Mouse (Mus musculus) forebrain, postnatal 0 days (tissue): Measurements from ENCODE around the gene Sipa1l2. TPM values are rescaled to one million over a fixed set of nuclear protein-coding genes. Genes with fewer than 3 reads are reported as not detected.

ENCODE experiments used
- ATAC-seq: fragments of 200-750 bp; cut with Nextera tagmentation; 2 replicates; pipeline ENCODE4 v1.8.0; 2017; ENCODE audit warnings: mild to moderate bottlenecking, moderate library complexity
- DNase-seq: peaks from one replicate; pipeline ENCODE4 v3.0.0-alpha.2; 2015
- H3K27ac ChIP-seq: fragments of 300-500 bp; sonication (generic); 2 replicates; pipeline ENCODE4 v1.5.1; 2014; ENCODE audit warnings: low read depth, mild to moderate bottlenecking, antibody characterized with exemption, low read length, moderate library complexity, mixed read lengths
- H3K27me3 ChIP-seq: fragments of 300-500 bp; sonication (generic); 2 replicates; pipeline ENCODE4 v1.6.1; 2014; ENCODE audit warnings: mild to moderate bottlenecking, low read length, mixed read lengths; ENCODE audit not compliant: insufficient read depth
- H3K36me3 ChIP-seq: fragments of 300-500 bp; sonication (generic); 2 replicates; pipeline ENCODE4 v1.6.1; 2014; ENCODE audit warnings: mild to moderate bottlenecking, moderate library complexity; ENCODE audit not compliant: insufficient read depth
- H3K4me1 ChIP-seq: fragments of 300-500 bp; sonication (generic); 2 replicates; pipeline ENCODE4 v1.6.1; 2014; ENCODE audit warnings: antibody characterized with exemption; ENCODE audit not compliant: insufficient read depth
- H3K4me2 ChIP-seq: fragments of 300-500 bp; sonication (generic); 2 replicates; pipeline ENCODE4 v1.6.1; 2014; ENCODE audit warnings: low read depth, mild to moderate bottlenecking, moderate library complexity
- H3K4me3 ChIP-seq: fragments of 300-500 bp; sonication (generic); 2 replicates; pipeline ENCODE4 v1.5.1; 2014; ENCODE audit warnings: low read depth, low read length, mixed read lengths
- H3K9ac ChIP-seq: fragments of 300-500 bp; sonication (generic); 2 replicates; pipeline ENCODE4 v1.6.1; 2014; ENCODE audit warnings: mild to moderate bottlenecking
- H3K9me3 ChIP-seq: fragments of 300-500 bp; sonication (generic); 2 replicates; pipeline ENCODE4 v1.6.1; 2016; ENCODE audit warnings: low read length
- CTCF ChIP-seq: sonication (generic); IDR thresholded peaks from 2 replicates; pipeline ENCODE4 v1.5.1; 2016; ENCODE audit warnings: antibody characterized with exemption, control low read depth, low read depth
- WGBS: fragments of 180-500 bp; shearing (Covaris S2); extraction: QIAGEN DNeasy Blood & Tissue Kit; methylation state at CpG from one replicate; pipeline ENCODE4 v1.1.7; 2014; 5-methylcytosine and 5-hydroxymethylcytosine counted together
- polyA plus RNA-seq: library from polyadenylated mRNA; unstranded; fragments of >200 nt; fragmentation: Nextera tagmentation; extraction: Ambion mirVana; gene quantifications from 2 replicates; pipeline ENCODE4 v1.2.1, GENCODE M21; 2015
- total RNA-seq: library from RNA; depleted of rRNA; stranded (reverse); fragments of >200 nt; gene quantifications from 2 replicates; pipeline ENCODE4 v1.2.3, GENCODE M21; 2014

Sipa1l2 gene
- total and polyA plus RNA-seq, 2 experiments from 2014 or later = 10.6 to 44.3 TPM

DNA sequence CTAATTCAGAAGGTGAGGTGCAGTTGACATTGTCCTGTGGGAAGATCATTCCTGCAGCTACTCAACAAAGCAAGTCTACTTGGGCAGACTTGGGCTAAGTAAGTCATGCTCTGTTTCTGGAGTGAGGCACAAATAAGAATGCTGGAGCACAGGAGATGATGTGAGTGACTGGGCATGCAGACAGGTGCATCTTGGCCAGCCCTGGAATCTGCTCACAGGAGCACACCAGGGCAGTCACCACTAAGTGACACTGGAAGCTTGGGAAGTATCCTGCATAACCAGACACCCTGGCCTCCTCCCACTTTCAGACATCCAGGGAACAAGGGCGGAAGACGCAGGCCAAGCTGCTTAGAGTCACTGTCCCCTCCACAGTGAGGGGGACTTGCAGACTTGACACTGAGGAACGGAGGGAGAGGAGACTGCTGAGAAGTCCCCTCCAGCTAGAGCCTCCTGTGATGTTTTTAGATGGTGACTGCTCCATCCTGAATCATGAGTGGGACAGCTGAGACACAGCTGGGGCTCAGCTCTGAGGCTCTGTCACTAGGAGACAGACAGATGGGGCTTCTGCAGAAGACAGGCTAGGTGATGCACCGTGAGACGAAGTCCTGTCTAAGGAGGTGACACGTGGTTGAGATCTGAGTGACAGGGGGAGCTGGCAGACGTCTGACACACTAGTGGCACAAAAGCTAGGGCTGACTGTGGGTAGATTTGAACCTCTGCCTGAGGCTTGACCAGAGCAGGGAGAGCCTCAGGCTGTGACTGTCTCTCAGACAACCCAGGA is 134.1 kb downstream of the Sipa1l2 start:
- no peak for TF ChIP-seq CTCF
- no peak overlapping the region for H3K9ac ChIP-seq
- no peak overlapping the region for H3K4me2 ChIP-seq
- 75% methylated on average over 7 of the region's 7 CpGs for WGBS
- H3K27ac ChIP-seq = no peak overlapping the region
- no peaks in the 10 kb centered on the region for H3K4me1 ChIP-seq
- DNase-seq = no peak
- no peaks in the 10 kb centered on the region for H3K9me3 ChIP-seq
- H3K27me3 ChIP-seq = no peaks in the 10 kb centered on the region
- no peak for ATAC-seq
- H3K4me3 ChIP-seq = no peak overlapping the region
- H3K36me3 ChIP-seq = peaks cover 26% of the 10 kb centered on the region

DNA sequence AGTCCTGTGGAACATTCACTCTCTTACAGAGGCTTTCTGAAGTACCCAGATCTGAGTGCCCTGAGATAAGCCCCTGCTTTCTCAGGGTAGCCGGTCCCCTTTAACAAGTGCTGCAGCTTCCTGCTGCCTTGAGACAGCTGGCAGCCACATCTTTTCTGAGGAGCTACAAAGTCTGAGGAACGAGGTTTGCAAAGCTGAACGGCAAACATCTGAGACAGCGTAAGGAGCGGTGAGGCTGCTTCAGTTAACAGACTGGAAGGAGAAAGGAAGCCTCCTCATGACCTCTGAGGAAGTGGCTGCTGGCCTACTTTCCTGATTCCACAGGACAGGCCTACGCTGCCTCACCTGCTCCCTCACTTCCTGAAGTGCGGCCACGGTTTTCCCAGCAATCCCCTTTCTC is 135.5 kb downstream of the Sipa1l2 start:
- H3K27ac ChIP-seq = no peak overlapping the region
- H3K4me2 ChIP-seq = no peak overlapping the region
- peaks cover 24% of the 10 kb centered on the region for H3K36me3 ChIP-seq
- H3K4me3 ChIP-seq = no peak overlapping the region
- no peaks in the 10 kb centered on the region for H3K4me1 ChIP-seq
- ATAC-seq (no peak), DNase-seq (no peak)
- no peak overlapping the region for H3K9ac ChIP-seq
- no peaks in the 10 kb centered on the region for H3K9me3 ChIP-seq
- TF ChIP-seq CTCF = no peak
- WGBS = 55% methylated on average over 8 of the region's 8 CpGs
- H3K27me3 ChIP-seq = no peaks in the 10 kb centered on the region

DNA sequence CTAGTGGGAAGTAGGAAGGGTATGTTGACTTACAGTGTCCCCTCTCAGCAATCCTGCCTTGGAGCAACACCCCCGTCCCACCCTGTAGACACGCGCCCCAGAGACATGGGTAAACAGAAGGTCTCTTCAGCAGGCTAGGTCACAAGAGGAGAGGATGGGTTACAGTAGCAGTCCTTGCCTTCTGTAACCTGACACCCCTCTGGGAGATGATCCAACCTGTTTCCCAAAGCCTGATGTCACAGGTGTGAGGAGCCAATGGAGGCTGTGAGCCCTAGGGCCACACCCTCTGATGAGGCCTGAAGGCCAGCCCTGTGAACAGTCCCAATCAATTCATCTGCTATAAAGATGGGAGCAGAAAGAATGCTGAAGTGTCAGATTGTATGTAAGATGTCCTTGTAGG is 138.3 kb downstream of the Sipa1l2 start:
- TF ChIP-seq CTCF = no peak
- Histone ChIP-seq H3K4me3 (no peak overlapping the region), H3K4me1 (no peaks in the 10 kb centered on the region), H3K4me2 (no peak overlapping the region), H3K9me3 (no peaks in the 10 kb centered on the region), H3K36me3 (peaks cover 17% of the 10 kb centered on the region), H3K27ac (no peak overlapping the region), H3K27me3 (no peaks in the 10 kb centered on the region), H3K9ac (no peak overlapping the region)
- 92% methylated on average over 3 of the region's 3 CpGs for WGBS
- ATAC-seq (no peak), DNase-seq (no peak)

DNA sequence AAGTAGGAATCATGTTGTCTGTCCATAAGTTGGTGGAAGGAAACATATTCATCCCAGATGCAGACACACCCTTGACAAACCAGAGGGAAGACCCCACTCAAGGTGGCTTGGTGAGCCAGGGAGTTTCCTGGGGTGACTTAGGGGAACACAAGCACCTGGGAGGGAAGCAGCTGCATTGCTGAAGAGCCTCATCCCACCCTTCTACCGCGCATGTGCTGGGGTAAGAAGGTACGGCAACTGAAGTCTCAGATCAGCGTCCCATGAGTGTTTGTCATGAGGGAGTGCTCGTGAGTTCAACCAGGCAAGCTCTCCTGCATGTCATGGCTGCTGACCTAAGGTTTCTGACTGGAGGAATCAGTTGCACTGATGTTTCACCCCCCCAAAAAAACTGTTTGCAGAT is 138.8 kb downstream of the Sipa1l2 start:
- no peaks in the 10 kb centered on the region for H3K4me1 ChIP-seq
- H3K36me3 ChIP-seq = peaks cover 17% of the 10 kb centered on the region
- H3K4me2 ChIP-seq = no peak overlapping the region
- ATAC-seq (no peak), DNase-seq (no peak)
- H3K27me3 ChIP-seq = no peaks in the 10 kb centered on the region
- no peaks in the 10 kb centered on the region for H3K9me3 ChIP-seq
- H3K4me3 ChIP-seq = no peak overlapping the region
- no peak overlapping the region for H3K27ac ChIP-seq
- no peak for TF ChIP-seq CTCF
- 97% methylated on average over 5 of the region's 5 CpGs for WGBS
- no peak overlapping the region for H3K9ac ChIP-seq

DNA sequence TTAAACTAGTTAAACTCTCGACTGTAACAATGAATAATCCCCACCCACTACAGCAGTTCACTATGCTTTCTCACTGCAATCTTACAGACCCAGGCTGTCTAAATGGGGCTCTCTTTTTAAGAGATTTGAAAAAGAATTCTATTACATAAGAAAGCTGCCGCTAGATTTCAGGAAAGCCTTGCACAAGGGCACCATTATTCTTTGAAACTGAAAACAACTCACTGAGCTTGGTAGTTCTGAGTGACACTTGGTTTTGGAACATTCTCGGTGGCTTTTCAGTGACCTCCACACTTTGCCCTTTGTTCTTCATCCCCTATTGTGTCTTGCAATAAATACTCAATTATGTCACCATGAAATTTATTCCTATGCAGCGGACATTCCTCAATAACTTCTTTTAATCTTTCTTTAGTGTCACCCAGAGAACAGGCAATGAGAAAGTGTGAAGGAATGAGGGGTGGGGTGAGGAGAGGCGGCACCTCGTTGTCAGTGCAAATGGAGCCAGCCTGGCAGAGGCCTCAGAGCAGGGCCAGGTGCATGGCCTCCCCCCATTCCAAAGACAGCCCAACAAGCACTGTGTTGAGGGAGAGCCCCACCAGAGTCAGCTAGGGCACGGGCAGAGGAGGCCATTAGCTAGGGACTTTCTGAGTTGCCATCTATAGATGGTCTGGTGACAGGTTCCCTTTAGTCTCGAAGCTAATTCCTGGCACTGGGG is 140.5 kb downstream of the Sipa1l2 start:
- WGBS = 20% methylated on average over 8 of the region's 8 CpGs
- Histone ChIP-seq H3K4me1 (no peaks in the 10 kb centered on the region), H3K4me3 (no peak overlapping the region), H3K4me2 (no peak overlapping the region), H3K36me3 (peaks cover 20% of the 10 kb centered on the region), H3K27me3 (no peaks in the 10 kb centered on the region), H3K9ac (no peak overlapping the region), H3K27ac (peak overlapping the region; percentile 50), H3K9me3 (no peaks in the 10 kb centered on the region)
- DNase-seq (no peak), ATAC-seq (peak; percentile 66)
- no peak for TF ChIP-seq CTCF

DNA sequence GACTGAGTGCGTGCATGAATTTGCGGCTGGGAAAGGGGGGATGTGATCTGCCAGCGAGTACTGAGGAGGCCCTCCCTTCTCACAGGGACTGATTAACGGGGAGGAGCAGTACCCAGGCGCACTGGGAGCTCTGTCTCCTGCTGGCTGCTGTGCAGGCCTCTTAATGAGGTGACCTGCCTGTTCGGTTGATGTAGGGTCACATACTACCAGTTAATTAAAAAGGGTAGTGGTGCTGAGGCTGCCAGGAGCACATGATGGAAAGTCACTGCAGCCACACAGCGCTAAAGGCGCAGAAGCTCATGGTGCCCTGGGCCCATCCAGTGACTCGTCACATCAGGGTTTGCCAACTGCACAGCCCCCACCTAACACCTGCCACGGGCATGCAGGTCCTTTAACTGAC is 145.7 kb downstream of the Sipa1l2 start:
- Histone ChIP-seq H3K9me3 (no peaks in the 10 kb centered on the region), H3K27ac (no peak overlapping the region), H3K4me2 (no peak overlapping the region), H3K36me3 (peaks cover 35% of the 10 kb centered on the region), H3K9ac (no peak overlapping the region), H3K4me3 (no peak overlapping the region), H3K4me1 (no peaks in the 10 kb centered on the region), H3K27me3 (no peaks in the 10 kb centered on the region)
- DNase-seq = no peak
- WGBS = 31% methylated on average over 10 of the region's 10 CpGs
- peak; percentile 32; the same call in 1 of the 2 replicates for ATAC-seq
- TF ChIP-seq CTCF = no peak

DNA sequence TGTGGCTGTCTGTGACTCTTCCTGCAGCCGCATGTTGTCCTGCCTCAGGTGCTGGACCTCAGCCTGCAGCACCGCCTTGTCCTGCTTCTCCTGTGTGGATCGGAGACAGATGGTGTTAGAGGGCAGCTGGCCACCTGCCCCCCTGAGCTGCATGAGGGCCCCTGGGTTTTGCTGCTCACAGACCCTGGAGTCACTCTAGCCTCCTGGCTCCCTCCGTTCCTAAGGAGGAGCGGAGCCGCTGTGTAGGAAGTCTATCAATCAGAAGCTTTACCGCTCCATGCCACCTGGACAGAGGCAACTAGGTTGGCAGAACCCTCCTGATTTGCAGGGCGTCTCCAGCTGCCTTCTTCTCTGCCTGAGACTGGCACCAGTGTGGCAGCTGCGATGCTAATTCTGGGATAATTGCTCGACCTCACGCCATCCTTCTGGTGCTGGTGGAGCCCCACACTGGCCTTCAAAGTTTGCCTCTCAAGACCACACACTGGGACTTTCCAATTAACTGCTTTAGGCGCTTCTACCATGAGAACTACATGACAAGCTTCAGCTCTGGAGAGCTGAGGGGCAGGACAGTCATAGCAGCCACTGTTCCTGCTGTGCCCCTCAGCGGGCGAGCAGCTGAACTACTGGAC is 150.3 kb downstream of the Sipa1l2 start:
- H3K4me3 ChIP-seq = no peak overlapping the region
- no peaks in the 10 kb centered on the region for H3K27me3 ChIP-seq
- H3K4me1 ChIP-seq = no peaks in the 10 kb centered on the region
- no peaks in the 10 kb centered on the region for H3K9me3 ChIP-seq
- 72% methylated on average over 14 of the region's 14 CpGs for WGBS
- H3K36me3 ChIP-seq = peaks cover 32% of the 10 kb centered on the region
- no peak overlapping the region for H3K9ac ChIP-seq
- ATAC-seq (no peak), DNase-seq (no peak)
- no peak overlapping the region for H3K27ac ChIP-seq
- no peak overlapping the region for H3K4me2 ChIP-seq
- TF ChIP-seq CTCF = no peak
